Mouse (Mus musculus): ENCODE results near the gene Tlk1.

Tlk1 gene

DNA sequence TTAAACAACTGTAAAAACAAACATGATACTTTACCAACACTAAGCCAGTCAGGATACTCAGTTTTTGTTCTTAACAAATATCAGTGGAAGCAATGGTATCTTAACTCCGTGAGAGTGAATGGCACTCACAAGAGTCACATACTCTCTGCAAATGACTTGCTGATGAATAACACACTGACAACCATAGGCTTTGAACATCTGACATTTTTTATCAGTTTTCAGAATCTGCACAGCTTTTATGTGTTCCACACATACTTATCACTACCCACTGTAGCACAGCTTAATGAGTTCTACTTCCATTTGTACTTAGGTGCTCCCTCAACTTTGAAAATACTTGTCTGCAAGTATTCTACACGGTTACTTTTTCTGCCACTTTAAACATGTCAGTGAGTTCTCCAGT, 35.3 kb downstream of the Tlk1 start:
- no peak for DNase-seq (ENCODE audit: low read depth)

DNA sequence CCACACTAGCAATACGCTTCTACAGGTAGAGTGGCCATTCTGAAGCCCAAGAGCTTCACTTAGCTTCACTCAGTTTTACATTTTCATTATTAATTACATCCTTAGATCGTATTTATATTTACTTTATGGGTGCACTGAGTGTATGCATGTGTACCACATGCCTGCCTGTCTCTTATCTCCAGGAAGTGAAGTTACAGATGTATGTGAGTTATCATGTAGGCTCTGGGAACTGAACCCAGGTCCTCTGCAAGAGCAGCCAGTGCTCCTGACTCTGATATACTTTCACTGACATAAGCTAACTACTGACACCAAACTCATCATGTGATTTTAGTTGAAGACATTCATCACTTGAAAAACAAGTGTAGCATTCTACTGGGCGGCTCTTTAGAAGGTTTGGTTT, 36.2 kb downstream of the Tlk1 start:
- no peak for DNase-seq (ENCODE audit: low read depth)

DNA sequence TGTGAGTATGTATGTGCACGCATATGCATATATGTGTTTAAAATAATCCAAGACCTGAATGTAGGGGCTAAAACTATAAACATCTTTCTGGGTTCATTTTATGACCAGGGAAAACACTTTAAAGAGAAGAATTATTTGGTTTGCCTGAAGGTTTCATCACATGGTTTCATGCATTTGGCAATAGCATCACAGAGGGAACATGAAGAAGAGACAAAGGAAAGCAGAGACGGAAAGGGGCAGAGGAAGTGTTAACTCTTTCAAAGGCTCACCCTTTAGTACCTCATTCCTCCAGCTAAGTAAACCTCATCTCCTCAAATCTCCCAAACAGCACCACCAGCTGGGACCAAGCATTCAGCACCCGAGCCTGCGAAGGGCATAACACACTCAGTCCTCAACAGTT, 41.1 kb downstream of the Tlk1 start:
- DNase-seq (ENCODE audit: low read depth), result no peak

DNA sequence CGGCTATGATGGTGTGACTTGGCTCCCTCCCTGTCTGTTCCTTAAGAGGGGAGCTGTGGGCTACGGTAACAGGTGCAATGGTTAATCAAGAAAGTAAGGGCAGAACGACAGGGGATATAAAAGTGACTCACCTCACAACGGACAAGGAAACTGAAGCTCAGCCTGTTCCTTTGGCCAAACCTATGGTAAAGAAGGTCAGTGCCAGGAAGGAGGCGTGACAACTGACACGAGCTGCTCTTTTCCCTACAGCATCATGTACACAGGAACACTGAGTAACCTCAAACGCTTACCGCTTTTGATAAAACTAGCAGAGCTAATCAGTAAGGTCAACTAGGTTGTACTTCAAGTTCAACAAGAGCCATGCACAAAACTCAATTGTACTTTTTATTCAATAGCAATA, 42.0 kb downstream of the Tlk1 start:
- no peak for DNase-seq (ENCODE audit: low read depth)

DNA sequence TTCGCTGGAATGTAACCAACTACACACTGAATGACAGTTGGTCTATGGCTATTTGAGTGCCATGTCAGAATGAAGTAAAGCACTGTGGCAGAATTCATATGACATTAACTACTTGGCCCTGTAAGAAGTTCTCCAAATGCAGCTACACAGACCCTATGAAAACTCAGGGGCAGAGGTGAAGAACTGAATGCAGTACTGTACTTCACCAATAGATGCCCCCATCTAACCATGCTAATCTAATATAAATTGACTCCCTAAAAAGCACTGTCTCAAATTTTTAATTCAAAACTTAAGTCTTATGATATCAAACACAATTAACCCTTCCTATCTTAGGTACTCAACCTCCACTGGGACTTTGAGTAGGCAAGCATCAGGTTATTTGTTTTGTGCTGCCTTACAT, 45.9 kb downstream of the Tlk1 start:
- peak; percentile 58 for DNase-seq (ENCODE audit: low read depth)

DNA sequence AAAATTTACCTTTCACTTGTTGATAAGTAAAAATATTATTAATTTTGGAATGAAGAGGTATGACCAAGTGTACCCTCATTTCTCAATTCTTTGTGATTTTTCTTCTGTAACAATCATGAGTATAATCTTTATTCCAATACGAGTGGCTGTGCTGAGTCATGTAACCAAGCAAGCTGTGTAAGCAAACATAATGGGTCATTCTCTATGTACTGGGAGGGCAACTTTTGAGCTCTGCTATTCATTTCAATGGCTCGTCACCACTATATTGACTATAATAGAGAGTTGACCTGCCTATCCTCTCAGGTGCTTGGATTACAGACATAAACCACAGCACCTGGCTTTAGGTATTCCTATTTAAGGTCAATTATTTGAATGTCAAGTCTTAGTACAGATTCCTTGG, 48.8 kb downstream of the Tlk1 start:
- no peak for DNase-seq (ENCODE audit: low read depth)

DNA sequence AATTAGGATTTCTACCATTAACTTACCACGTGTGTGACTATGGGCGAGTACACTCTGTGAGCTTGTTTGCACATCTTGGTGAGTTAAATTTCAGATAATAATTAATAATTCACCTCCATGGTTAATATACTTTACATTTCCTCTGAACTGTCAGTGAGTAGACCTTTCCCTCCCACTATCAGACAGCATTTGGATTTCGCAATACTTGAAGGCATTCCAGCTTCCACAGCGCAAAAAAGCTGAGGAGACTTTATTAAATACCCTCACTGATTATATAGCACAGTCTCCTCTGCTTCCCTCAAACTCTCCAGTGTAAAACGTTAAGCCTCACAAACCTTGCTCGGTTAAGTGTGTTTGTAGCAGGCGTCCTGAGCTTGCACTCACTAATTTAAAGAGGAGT, 60.8 kb downstream of the Tlk1 start:
- peak; percentile 49 for DNase-seq (ENCODE audit: low read depth)

DNA sequence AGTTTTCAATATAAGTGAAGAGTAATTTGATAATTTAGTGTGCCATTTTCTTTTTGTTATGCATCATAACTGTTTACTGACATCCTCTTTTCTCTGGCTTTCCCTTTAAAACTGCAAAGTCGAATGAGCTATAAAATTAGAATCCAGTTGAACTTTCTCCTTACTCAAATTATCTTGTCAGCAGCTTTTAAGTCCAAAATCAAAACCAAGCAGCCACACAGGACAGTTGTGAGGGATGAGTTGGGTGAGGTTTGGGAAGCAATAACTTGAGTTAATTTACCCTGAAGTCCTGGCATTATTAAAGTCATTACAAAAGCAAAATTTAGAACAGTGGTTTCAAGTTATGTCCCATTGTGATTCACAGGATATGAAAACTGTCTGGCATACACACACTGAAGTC, 62.8 kb downstream of the Tlk1 start:
- DNase-seq (ENCODE audit: low read depth), result no peak

DNA sequence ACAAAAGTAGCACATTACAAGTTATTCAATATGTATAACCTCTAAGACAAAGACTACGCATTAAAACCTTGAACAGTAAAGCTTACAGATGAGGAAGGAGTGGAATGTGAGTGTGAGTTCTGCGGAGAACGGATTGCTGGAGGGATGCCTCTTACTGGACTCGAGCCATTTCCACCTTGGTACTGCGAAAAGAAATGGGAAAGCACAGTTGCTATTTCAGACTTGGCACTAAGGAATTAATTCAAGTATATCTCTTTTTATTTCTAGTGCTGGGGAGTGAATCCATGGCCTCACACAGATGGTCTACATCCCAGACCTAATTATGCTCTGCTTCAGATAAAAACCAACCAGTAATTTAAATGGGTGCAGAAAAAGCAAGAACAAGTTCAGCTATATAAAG, 73.4 kb downstream of the Tlk1 start:
- no peak for DNase-seq (ENCODE audit: low read depth)

DNA sequence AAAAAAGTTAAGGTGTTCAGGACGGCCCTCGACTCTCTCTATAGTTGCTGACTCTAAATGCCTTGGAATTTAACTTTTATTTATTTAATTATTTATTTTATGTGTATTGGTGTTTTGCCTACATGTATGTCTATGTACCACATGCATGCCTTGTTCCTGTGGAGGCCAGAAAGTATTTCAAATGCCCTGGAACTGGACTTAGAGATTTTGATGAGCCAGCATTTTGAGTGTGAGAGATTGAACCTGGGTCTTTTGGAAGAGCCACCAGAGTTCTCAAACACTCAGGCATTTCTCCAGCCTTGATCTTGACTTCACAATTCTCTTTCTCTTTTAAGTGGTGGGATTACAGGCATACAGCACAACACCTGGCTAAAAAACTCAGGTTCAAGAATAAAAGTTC, 73.9 kb downstream of the Tlk1 start:
- no peak for DNase-seq (ENCODE audit: low read depth)

DNA sequence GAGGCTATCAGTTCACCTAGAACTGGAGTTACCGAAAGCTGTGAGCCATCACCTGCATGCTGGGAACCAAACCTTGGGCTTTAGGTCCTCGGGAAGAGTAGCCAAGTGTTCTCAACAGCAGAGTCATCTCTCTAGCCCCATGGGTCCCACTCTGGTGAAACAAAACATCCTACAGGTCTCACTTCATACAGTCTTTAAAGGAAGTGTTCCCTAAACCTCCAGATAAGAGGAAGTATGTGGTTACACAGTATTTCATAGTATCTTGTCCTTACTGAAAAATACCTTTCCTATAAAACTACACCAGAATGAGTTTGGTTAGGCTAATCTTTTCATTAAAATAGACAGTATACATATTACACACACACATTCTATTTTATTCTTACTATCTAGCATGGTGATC, 82.9 kb downstream of the Tlk1 start:
- DNase-seq (ENCODE audit: low read depth), result no peak

DNA sequence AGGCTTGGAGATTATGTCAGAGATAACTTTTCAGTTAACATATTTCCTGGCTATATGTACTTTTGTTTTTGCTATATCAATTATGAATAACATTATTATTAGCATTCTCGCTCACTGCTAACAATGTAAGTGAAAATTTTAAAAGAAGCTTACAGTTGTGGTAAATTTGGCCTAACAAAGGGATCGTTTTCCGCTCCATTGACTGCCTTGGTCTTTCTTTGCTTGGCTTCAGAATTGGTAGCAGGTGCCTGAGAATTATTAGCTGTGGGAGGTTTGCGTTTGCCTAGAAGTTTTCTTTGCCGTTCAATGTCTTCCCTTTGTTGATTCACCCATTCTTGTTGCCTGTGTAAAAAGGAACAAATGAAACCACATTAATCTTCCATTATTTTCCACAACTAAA, 83.6 kb downstream of the Tlk1 start:
- DNase-seq (ENCODE audit: low read depth), result no peak

DNA sequence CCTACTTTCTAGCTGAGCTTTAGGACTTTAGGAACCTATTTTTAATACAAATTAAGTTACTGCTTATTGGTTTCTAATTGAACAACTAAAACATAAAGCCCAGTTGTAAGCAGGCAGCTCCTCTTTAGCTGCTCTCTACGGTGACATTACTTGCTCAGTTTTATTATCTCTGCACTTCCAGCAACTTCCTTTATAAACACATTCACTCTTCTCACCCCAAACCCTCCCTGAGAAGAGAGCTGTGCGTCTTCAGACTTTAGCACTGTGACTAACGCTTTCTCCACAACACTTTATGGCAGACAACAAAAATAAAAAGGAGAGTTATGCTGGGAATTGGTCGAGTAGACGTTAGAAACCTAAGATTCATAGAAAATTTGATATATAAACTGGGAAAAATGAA, 89.5 kb downstream of the Tlk1 start:
- no peak for DNase-seq (ENCODE audit: low read depth)

DNA sequence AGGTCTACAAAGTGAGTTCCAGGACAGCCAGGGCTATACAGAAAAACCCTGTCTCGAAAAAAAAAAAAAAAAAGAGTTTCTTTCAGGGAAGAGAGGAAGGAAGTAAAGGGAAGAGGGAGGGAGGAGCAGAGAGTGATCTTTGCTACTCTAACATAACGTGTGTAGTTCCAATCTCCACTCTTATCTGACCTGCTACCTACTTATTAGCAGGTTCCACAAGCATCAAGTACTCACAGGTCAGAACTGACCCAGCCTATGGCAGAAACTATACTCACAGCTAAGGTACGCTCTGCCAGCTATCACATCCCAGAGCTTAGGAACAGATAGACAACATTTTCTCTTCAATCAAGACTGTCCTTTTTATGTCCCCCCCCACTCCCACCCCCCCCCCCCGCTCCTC, 90.0 kb downstream of the Tlk1 start:
- DNase-seq (ENCODE audit: low read depth), result no peak

DNA sequence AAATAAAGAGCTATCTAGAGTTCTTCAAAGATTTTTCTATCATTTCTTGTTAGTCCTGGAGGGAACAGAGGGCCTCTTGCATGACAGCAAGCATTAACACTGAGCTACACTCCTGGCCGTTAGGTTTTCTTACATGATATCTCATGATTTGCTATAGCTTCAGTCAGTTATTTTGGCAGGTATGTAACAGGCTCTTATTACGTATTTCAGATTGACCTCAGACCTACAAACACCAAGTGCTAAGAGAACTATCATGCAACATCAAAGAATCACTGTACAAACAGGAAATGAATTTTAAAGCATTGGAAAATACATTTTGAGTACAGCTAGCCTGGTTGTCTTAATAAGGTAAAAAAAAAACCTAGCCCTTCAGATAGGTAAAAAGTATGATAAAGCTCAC, 98.4 kb downstream of the Tlk1 start:
- no peak for DNase-seq (ENCODE audit: low read depth)

DNA sequence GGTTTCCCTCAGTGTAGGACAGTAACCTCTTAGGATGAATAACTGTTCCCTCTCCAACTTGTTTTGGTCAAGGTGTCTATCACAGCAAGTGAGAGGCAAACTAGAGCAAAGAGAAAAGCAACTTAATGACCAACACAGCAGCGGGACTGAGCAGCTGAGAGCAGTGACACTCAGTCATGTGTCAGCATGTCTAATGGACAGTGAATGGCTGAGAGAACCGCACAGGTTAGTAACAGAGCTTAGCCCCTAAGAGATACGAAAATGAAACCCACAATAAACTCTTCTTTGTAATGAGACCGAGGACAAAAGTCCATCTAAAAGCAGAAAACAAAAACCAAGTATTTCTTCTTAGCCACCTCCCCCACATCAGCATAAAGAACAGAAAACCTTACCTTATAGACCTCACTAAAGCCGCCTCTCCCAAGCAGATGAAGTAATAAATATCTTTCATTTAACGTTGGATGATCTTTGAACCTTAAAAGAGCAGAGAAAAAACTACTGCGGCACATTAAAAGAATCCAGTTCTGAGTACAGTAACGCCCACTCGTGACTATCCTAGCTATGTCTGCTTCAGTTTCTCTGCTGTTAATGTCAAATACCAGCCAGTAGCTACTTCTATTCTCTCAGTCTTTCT, 101.8 kb downstream of the Tlk1 start:
- DNase-seq (ENCODE audit: low read depth), result no peak

DNA sequence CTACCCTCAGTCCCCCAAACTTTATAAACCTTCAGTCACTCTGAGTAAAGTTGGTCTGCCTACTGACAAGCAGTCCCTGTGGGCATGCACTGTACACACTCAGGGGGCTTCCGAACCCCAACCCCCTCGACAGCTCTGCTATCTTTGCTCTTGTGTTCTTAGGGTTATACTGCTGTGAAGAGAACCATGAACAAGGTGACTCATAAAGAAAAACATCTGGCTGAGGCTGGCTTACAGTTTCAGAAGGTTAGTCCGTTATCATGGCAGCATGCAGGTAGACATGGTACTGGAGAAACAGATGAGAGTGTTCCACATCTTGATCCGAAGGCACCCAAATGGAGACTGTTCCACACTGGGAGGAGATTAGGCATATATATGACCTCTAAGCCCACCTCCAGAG, 114.7 kb downstream of the Tlk1 start:
- no peak for DNase-seq (ENCODE audit: low read depth)

DNA sequence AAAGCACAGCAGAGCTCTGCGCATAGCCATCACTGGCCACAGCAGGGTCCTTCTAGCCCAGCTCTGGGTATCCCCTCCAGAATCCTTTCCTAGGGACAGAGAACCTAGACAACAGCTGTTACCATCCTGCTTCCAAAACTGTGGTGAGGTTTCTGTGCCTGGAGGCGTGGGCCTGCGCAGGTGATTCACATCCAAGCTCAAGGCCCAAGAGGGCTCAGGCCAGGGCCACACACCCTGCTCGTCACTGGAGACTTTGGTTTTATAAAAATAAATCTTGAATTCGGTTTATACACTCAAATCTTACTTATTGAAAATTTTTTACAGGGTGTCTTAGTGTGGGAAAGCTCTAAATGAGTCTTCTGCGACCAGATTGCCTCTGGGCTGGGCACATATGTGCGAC, 115.3 kb downstream of the Tlk1 start:
- no peak for DNase-seq (ENCODE audit: low read depth)

DNA sequence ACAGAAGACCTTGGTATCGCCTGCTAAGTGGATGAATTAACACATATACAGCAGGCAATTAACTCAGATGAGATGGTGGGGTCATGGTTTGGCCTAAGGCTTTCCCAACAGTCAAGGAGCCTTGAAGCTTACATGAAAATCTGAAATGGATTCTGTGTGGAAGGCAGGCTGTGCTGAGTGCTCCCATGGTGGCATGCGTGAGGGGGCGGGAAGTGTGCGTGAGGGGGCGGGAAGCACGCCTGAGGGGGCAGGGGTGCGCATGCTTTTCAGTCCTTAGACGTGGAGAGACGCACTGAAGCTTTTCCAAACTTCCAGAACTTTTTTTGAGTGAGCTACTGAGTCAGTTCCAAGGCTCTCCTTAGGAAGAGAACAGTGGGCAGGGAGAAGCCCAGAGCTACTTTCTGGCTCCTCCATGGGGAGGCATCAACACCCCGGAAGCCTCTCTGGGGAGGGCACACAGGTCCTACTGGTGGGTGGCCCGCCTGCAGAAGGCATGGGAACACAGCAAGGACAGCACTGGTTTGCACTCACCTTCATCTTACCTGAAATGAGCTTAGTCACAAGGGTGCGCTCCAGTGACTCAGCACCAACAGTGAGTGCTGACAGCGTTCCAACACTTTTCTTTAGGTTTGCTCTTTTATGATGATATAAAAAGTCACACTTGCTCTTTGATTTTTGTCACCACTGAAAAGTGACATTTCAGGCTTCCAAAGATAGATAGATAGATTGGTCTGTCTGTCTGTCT, 116.4 kb downstream of the Tlk1 start:
- no peak for DNase-seq (ENCODE audit: low read depth)

DNA sequence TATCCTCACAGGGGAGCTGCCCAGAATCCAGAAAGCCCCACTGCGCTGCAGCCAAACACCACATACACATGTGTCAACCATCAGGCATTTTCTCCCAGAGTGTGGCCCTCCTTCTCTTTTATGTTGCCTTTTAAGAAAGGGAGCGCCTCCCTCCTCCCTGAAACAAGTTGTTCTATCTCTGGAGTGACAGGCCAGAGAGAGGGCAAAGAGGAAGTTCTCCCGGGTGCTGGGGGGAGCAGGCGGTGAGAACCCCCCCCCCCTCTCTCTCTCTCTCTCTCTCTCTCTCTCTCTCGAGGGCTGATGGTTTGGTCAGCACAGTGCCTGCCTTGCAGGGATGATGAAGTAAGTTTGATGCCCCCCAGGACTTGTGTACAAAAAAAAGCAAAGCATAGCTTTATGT, 123.1 kb downstream of the Tlk1 start:
- no peak for DNase-seq (ENCODE audit: low read depth)

DNA sequence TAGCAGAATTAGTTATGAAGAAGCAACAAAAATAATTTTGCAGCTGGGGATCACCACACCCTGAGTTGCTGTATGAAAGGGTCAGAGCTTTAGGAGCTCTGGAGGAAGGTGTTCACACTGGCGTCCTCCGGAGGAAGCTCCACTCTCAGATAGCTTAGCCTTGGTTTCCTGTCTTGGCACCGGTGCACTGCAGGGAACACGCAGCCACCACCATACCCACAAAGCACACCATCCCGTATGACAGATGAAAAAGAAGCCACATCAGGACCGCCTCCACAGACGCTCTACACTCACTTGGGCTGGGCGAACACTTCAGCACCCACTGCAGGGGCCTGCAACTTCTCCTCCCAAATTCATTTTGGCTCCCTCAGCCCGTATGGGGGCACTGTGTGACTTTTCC, 124.0 kb downstream of the Tlk1 start:
- no peak for DNase-seq (ENCODE audit: low read depth)

DNA sequence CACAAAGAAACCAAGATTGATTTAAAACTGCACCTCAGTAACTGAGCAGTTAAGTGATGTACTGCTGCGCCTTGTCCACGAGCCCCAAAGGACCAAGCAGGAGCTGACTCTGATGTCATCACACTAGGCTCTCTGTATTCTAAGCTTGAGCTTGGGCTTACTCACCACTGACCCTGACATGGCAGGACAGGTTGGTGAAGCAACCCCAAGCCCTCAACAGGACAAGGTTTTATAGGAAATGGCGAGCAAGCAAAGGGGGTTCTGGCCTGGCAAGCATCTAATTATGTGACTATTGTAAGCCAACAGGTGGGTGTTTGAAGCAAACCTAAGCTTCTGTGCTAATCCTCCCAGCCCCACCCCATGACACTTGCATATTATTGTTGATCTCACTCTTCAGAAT, 124.7 kb downstream of the Tlk1 start:
- no peak for DNase-seq (ENCODE audit: low read depth)

DNA sequence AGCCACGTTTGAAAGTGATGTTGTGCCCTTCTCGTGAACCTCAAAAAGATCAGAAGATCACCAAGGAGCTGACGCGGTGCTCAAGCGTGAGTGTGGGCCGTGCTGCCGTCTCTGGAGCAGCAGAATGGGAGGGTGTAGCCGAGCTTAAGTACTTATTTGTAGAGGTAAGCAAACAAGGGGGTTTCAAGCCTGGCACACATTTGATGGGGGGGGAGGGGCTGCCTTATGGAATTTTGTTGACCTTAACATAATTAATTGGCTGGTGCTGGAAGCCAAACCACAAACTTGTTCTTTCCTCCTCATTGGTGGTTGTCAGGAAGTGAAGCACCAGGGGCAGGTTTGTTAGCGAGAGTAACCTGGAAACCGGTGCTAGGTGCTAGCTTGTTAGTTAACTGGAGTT, 129.8 kb downstream of the Tlk1 start:
- no peak for DNase-seq (ENCODE audit: low read depth)

DNA sequence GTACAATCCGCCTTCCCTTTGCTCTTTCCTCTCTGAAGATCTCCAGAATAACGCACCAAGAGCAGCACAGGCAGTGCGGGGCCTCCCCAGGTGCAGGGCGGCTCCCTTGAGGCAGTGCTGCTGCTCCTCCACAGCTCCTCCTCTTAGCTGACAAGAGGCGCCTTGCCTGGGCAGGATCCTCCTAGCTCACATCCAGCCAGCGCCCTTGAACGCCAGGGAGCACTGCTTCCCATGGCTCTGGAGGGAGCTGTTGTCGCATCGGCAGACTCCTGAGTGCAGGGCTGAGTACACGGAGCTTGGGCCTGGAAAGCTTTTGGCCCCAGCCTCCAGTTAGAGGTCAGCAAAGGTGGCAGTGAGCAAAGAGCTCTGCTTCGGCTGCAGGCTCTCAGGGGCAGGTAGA, 135.3 kb downstream of the Tlk1 start:
- no peak for DNase-seq (ENCODE audit: low read depth)

Measured in NIH3T3 (cell line).